Comparison of ENCODE assay signal across 11 mouse cellular contexts in the genomic region with DNA sequence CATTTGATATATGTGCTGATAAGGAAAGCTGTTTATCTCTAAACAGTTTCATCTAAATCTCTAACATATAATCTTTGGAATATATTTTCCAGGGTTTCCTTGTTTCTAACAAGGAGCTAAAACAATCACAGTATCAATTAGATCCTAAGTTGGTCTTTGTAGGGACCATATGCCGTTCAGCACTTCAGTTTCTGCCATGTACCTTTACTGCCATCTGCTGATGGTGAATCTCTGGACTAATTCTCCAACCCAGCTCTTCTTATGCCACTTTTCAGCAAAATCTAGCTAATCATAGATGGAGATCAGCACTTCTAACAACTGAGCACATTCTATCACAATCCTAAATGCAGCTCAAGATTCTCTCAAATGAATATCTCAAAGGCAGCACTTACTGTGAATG.
DNase-seq lines count a peak whose midpoint lies in the region; ATAC-seq and TF ChIP-seq lines count a peak whose summit lies in the region.
"Had no signal": no experiment of that assay in that cellular context is flagged by ENCODE, and none has a peak within 500 bp of the region (broad histone marks: within the 10 kb centered on the region; RNA-seq: fewer than 3 reads in every experiment).

No protein-coding gene starts in this region.

- intact Hi-C loops in heart, postnatal 36 days (cut with DNase I), result no loop called here

- no peak for ATAC-seq in heart, postnatal 0 days (ENCODE audit: insufficient read depth, low read depth)
- peak; percentile 83; the same call in 1 of the 2 replicates for ATAC-seq in neural tube, embryonic 15.5 days (ENCODE audit: low FRiP score)

- no peak for DNase-seq in heart, postnatal 0 days (ENCODE audit: low spot score)
- DNase-seq in heart, postnatal 36 days, result no peak
- DNase-seq in brain, embryonic 14.5 days (ENCODE audit: low read depth), result peak; percentile 87
- peak; percentile 37 to 52 for DNase-seq in layer of hippocampus, adult 2 months (ENCODE audit: low spot score in 2 of 2)
- DNase-seq in natural killer cell, adult 2 months (ENCODE audit: low spot score in 2 of 2), result no peak
- DNase-seq in ovary, postnatal 10 days (ENCODE audit: low spot score), result no peak
- DNase-seq in kidney, adult 18-20 months, result no peak
- DNase-seq: adrenal gland, postnatal 14 days had no signal

- no peak overlapping the region for H3K27ac ChIP-seq in heart, postnatal 0 days (ENCODE audit: low read depth)
- no peak overlapping the region for H3K27ac ChIP-seq in layer of hippocampus, adult 2 months
- H3K27ac ChIP-seq in neural tube, embryonic 15.5 days (replicated peaks), result no peak overlapping the region
- H3K27ac ChIP-seq: heart, embryonic 13.5 days; limb, embryonic 12.5 days had no signal

- H3K9ac ChIP-seq in heart, postnatal 0 days (replicated peaks; ENCODE audit: low read depth, low read length), result no peak overlapping the region
- no peak overlapping the region for H3K9ac ChIP-seq in neural tube, embryonic 15.5 days (replicated peaks)
- H3K9ac ChIP-seq: heart, embryonic 13.5 days; limb, embryonic 12.5 days had no signal

- no peak for TF ChIP-seq EP300 in heart, postnatal 0 days (IDR thresholded peaks at IDR 0.05; ENCODE audit: low read depth)

- H3K4me1 ChIP-seq in heart, postnatal 0 days (ENCODE audit: control insufficient read depth, insufficient read depth), result no peaks in the 10 kb centered on the region
- H3K4me1 ChIP-seq in neural tube, embryonic 15.5 days, result no peaks in the 10 kb centered on the region
- H3K4me1 ChIP-seq: heart, embryonic 13.5 days; limb, embryonic 12.5 days had no signal

- no peak overlapping the region for H3K4me2 ChIP-seq in heart, postnatal 0 days (ENCODE audit: low read depth, low read length)
- H3K4me2 ChIP-seq in neural tube, embryonic 15.5 days, result no peak overlapping the region
- H3K4me2 ChIP-seq: heart, embryonic 13.5 days; limb, embryonic 12.5 days had no signal

- H3K4me3 ChIP-seq in heart, postnatal 0 days (ENCODE audit: low read depth, low read length), result no peak overlapping the region
- H3K4me3 ChIP-seq in layer of hippocampus, adult 2 months, result no peak overlapping the region
- no peak overlapping the region for H3K4me3 ChIP-seq in neural tube, embryonic 15.5 days (replicated peaks)
- H3K4me3 ChIP-seq: heart, embryonic 13.5 days; limb, embryonic 12.5 days had no signal

- no peaks in the 10 kb centered on the region for H3K27me3 ChIP-seq in heart, postnatal 0 days (ENCODE audit: control insufficient read depth, insufficient read depth, low read length)
- no peaks in the 10 kb centered on the region for H3K27me3 ChIP-seq in neural tube, embryonic 15.5 days (replicated peaks)
- H3K27me3 ChIP-seq: heart, embryonic 13.5 days; limb, embryonic 12.5 days had no signal

- TF ChIP-seq POLR2A in brain, embryonic 14.5 days (IDR thresholded peaks at IDR 0.05; ENCODE audit: borderline replicate concordance, extremely low read depth, insufficient read depth, insufficient read length, poor library complexity, severe bottlenecking), result no peak

- no peaks in the 10 kb centered on the region for H3K9me3 ChIP-seq in heart, postnatal 0 days (replicated peaks; ENCODE audit: control insufficient read depth, low read length)
- no peaks in the 10 kb centered on the region for H3K9me3 ChIP-seq in neural tube, embryonic 15.5 days (replicated peaks)
- H3K9me3 ChIP-seq: heart, embryonic 13.5 days; limb, embryonic 12.5 days had no signal

- no peaks in the 10 kb centered on the region for H3K36me3 ChIP-seq in heart, postnatal 0 days (replicated peaks; ENCODE audit: control insufficient read depth, insufficient read depth, low read length)
- no peaks in the 10 kb centered on the region for H3K36me3 ChIP-seq in neural tube, embryonic 15.5 days
- H3K36me3 ChIP-seq: heart, embryonic 13.5 days; limb, embryonic 12.5 days had no signal

- TF ChIP-seq CTCF in heart, postnatal 0 days (IDR thresholded peaks at IDR 0.05; ENCODE audit: low read depth), result peak; percentile 21; the same call in 1 of the 2 replicates
- TF ChIP-seq CTCF in brain, embryonic 14.5 days (IDR thresholded peaks at IDR 0.05; ENCODE audit: borderline replicate concordance, extremely low read depth, insufficient read depth, insufficient read length), result peak; percentile 65; the same call in 1 of the 2 replicates
- TF ChIP-seq CTCF in layer of hippocampus, adult 2 months (conservative IDR thresholded peaks at IDR 0.05), result peak; percentile 85

- 45% methylated on average over 1 of the region's 1 CpGs for WGBS in heart, postnatal 0 days
- WGBS in neural tube, embryonic 15.5 days, result 18% methylated on average over 1 of the region's 1 CpGs

Comparison
In these comparisons a context has a peak if more than half of its experiments do, and no peak if none do; other contexts are left out.
1. DNase-seq: peak in brain, embryonic 14.5 days (single experiment) and layer of hippocampus, adult 2 months (2 of 2); none in heart, postnatal 0 days (single experiment), heart, postnatal 36 days (0 of 2), natural killer cell, adult 2 months (0 of 2), ovary, postnatal 10 days (single experiment) and kidney, adult 18-20 months (single experiment).
2. CTCF ChIP-seq: peak in every context shown above with its lines; median percentile 85 in layer of hippocampus, adult 2 months; 65 in brain, embryonic 14.5 days; 21 in heart, postnatal 0 days.